Mouse (Mus musculus) heart, embryonic 16.5 days (tissue): ENCODE data around the gene Map4. TPM values are rescaled to one million over a fixed set of nuclear protein-coding genes. Genes with fewer than 3 reads are reported as not detected.

ENCODE experiments used
- ATAC-seq: fragments of 200-750 bp; cut with Nextera tagmentation; replicated peaks from 2 replicates; pipeline ENCODE4 v1.8.0; 2017; ENCODE audit warnings: moderate number of reproducible peaks; ENCODE audit not compliant: insufficient read depth, low FRiP score; ENCODE audit errors: extremely low read depth
- H3K27ac ChIP-seq: fragments of 300-500 bp; sonication (generic); 2 replicates; pipeline ENCODE4 v1.5.1; 2014; ENCODE audit warnings: mild to moderate bottlenecking, low read length, control low read depth, moderate library complexity
- H3K27me3 ChIP-seq: fragments of 300-500 bp; sonication (generic); 2 replicates; pipeline ENCODE4 v1.6.1; 2014; ENCODE audit warnings: low read length, mixed read lengths; ENCODE audit not compliant: control insufficient read depth, insufficient read depth
- H3K36me3 ChIP-seq: fragments of 300-500 bp; sonication (generic); 2 replicates; pipeline ENCODE4 v1.6.1; 2014; ENCODE audit not compliant: control insufficient read depth, insufficient read depth
- H3K4me1 ChIP-seq: fragments of 300-500 bp; sonication (generic); 2 replicates; pipeline ENCODE4 v1.6.1; 2014; ENCODE audit warnings: low read length, mixed read lengths; ENCODE audit not compliant: control insufficient read depth, insufficient read depth
- H3K4me2 ChIP-seq: fragments of 300-500 bp; sonication (generic); 2 replicates; pipeline ENCODE4 v1.6.1; 2014; ENCODE audit warnings: low read depth, mild to moderate bottlenecking, control low read depth, low read length
- H3K4me3 ChIP-seq: fragments of 300-500 bp; sonication (generic); 2 replicates; pipeline ENCODE4 v1.5.1; 2014; ENCODE audit warnings: mild to moderate bottlenecking, control low read depth, low read length
- H3K9ac ChIP-seq: fragments of 300-500 bp; sonication (generic); 2 replicates; pipeline ENCODE4 v1.6.1; 2014; ENCODE audit warnings: low read length, control low read depth
- H3K9me3 ChIP-seq: fragments of 300-500 bp; sonication (generic); replicated peaks from 2 replicates; pipeline ENCODE4 v1.6.1; 2016; ENCODE audit warnings: low read length; ENCODE audit not compliant: control insufficient read depth
- WGBS: fragments of 180-500 bp; shearing (Covaris S2); extraction: QIAGEN DNeasy Blood & Tissue Kit; methylation state at CpG from one replicate; pipeline ENCODE4 v1.1.7; 2014; 5-methylcytosine and 5-hydroxymethylcytosine counted together
- polyA plus RNA-seq: library from polyadenylated mRNA; unstranded; fragments of >200 nt; fragmentation: Nextera tagmentation; extraction: Ambion mirVana; gene quantifications from 2 replicates; pipeline ENCODE4 v1.2.1, GENCODE M21; 2015

The Map4 gene
- polyA plus RNA-seq, 1 experiment from 2014 or later: 88.0 TPM

DNA sequence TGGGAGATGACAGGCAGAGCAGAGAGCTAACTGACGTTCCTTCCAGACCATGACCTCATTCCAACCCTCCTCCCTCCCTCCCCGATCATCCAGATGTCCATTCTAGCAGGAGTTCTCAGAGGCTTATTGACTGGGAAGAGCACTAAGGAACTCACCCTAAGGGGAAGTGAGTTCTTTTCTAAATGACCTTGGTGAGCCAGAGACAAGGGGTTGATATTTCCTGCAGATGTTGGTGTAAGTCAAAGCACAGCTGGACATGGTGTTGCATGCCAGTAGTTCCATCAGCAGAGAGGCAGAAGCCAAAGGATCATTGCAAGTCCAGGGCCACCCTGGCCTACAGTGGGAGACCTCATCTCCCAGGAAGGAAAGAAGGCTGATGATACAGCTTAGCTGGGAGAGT is 33.2 kb upstream of the Map4 start:
- Histone ChIP-seq H3K4me2 (no peak overlapping the region), H3K27ac (peak overlapping the region; percentile 36; the same call in 1 of the 2 replicates), H3K9ac (no peak overlapping the region), H3K4me1 (peaks cover 22% of the 10 kb centered on the region), H3K4me3 (no peak overlapping the region), H3K36me3 (peaks cover 9% of the 10 kb centered on the region), H3K9me3 (no peaks in the 10 kb centered on the region), H3K27me3 (no peaks in the 10 kb centered on the region)
- 28% methylated on average over 2 of the region's 2 CpGs for WGBS
- ATAC-seq: no peak

DNA sequence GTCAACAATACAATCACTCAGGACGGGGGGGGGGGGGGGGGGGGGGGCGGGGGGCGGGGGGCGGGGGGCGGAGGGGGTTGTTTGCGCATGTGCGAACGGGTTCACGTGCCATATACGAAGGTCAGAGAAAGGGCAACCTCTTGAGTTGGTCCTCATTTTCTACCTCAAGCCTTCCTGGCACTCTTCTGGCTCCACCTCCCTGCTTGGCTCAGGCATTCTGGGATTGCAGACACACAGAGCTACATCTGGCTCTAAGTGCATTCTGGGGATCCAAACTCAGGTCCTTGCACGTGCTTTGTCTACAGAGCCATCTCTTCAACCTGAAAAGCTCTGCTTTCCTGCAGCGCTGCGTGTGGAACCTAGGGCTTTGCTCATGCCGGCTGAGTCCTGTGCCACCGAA is 31.9 kb upstream of the Map4 start:
- WGBS: 58% methylated on average over 10 of the region's 15 CpGs
- H3K4me2 ChIP-seq: 0 out of 2 replicates have a peak overlapping the region, but pooled peaks have one; percentile 19
- no peak overlapping the region for H3K4me3 ChIP-seq
- H3K27me3 ChIP-seq: no peaks in the 10 kb centered on the region
- 0 out of 2 replicates have a peak, but pooled peaks cover under 1% of the 10 kb centered on the region for H3K36me3 ChIP-seq
- no peak overlapping the region for H3K27ac ChIP-seq
- H3K9me3 ChIP-seq: no peaks in the 10 kb centered on the region
- no peak for ATAC-seq
- H3K9ac ChIP-seq: no peak overlapping the region
- H3K4me1 ChIP-seq: peaks cover 20% of the 10 kb centered on the region

DNA sequence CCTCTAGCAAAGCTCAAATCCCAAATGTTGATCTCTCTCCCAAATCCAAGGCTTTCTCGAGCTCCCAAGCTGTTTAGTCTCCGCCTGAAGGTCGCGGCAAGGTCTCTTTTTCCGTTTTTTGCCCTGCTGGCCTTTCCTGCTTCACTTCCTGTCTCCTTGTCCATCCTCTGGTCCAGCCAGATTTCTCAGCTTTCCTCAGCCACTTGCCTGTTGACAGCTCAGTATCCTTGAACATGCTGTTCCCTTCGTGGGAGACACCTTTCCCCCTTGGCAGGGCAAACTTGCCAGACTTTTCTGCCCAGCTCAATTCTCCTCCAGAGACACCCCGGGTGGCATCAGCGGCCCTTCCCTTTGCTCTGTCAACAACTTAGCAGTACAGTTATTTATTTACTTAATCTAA is 31.5 kb upstream of the Map4 start:
- 48% methylated on average over 8 of the region's 8 CpGs for WGBS
- Histone ChIP-seq H3K9ac (no peak overlapping the region), H3K9me3 (no peaks in the 10 kb centered on the region), H3K4me1 (peaks cover 16% of the 10 kb centered on the region), H3K4me3 (no peak overlapping the region), H3K27ac (no peak overlapping the region), H3K4me2 (0 out of 2 replicates have a peak overlapping the region, but pooled peaks have one; percentile 19), H3K36me3 (no peaks in the 10 kb centered on the region), H3K27me3 (no peaks in the 10 kb centered on the region)
- ATAC-seq: no peak

DNA sequence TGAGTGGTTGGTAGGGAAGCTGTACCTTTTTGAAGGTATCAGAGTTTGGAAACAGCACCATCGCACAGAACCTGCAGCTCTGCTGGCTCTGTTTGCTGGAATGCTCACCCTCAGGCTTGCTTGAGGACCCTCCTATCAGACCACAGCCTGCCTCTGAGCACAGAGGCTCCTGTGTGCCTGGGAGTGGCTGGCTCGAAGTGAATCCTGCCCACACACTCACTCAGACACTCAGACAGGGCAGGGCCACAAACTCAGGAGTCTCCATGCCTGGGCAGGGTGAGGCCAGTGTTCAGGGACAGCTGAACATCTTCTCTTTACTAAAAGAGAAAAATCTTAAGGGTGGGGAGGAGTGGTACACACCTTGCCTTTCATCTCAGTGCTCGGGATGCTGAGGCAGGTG is 30.7 kb upstream of the Map4 start:
- Histone ChIP-seq H3K9ac (no peak overlapping the region), H3K4me3 (no peak overlapping the region), H3K4me2 (no peak overlapping the region), H3K27ac (no peak overlapping the region), H3K4me1 (peaks cover 13% of the 10 kb centered on the region), H3K27me3 (no peaks in the 10 kb centered on the region), H3K9me3 (no peaks in the 10 kb centered on the region), H3K36me3 (no peaks in the 10 kb centered on the region)
- no peak for ATAC-seq
- 64% methylated on average over 3 of the region's 3 CpGs for WGBS

DNA sequence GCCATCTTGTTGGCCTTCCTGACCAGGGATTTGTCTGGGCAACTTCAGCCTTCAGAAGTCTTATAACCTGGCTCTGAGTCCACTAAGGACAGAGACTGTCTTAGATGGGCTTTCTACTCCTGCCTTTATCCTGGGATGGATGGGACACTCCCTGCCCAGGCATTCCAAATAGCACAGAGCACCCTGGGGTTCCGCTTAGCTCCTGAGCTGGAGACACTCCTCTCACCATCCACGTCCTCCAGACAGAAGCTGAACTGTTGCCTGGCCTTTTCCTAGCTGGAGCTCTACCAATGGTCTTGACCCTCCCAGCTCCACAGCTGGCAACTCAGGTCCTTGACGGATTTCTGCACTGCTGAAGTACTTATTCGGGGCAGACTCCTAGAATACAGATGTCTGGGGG is 29.0 kb upstream of the Map4 start:
- H3K36me3 ChIP-seq: no peaks in the 10 kb centered on the region
- 60% methylated on average over 4 of the region's 4 CpGs for WGBS

DNA sequence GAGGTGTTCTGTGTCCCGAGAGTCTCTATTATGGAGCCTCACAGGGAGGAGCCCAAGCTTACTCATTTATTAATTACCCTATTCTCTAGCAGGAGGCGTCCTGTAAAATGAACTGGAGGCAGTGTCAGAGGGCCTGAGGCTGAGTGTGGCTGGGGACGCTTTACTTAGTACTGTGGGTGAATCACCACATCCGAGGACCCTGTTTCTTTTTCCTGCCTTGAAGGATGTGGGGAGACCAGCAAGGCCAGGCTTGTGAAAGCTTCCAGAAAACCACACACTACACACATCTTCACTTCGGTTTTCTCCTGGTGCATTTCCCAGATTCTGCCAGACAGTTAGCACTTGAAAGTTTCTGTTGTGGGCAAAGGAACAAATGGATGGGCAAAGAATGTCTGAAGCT is 28.5 kb upstream of the Map4 start:
- H3K4me3 ChIP-seq: no peak overlapping the region
- no peak for ATAC-seq
- H3K4me1 ChIP-seq: peaks cover 9% of the 10 kb centered on the region
- no peaks in the 10 kb centered on the region for H3K27me3 ChIP-seq
- no peak overlapping the region for H3K27ac ChIP-seq
- no peak overlapping the region for H3K4me2 ChIP-seq
- no peaks in the 10 kb centered on the region for H3K9me3 ChIP-seq
- 68% methylated on average over 5 of the region's 5 CpGs for WGBS
- H3K36me3 ChIP-seq: no peaks in the 10 kb centered on the region
- no peak overlapping the region for H3K9ac ChIP-seq

More for the DNA sequence above, 29.0 kb upstream of the Map4 start:
- H3K27me3 ChIP-seq: no peaks in the 10 kb centered on the region
- H3K27ac ChIP-seq: no peak overlapping the region
- H3K4me1 ChIP-seq: peaks cover 9% of the 10 kb centered on the region
- H3K4me3 ChIP-seq: no peak overlapping the region
- no peak overlapping the region for H3K4me2 ChIP-seq
- no peak for ATAC-seq
- H3K9ac ChIP-seq: no peak overlapping the region
- no peaks in the 10 kb centered on the region for H3K9me3 ChIP-seq

DNA sequence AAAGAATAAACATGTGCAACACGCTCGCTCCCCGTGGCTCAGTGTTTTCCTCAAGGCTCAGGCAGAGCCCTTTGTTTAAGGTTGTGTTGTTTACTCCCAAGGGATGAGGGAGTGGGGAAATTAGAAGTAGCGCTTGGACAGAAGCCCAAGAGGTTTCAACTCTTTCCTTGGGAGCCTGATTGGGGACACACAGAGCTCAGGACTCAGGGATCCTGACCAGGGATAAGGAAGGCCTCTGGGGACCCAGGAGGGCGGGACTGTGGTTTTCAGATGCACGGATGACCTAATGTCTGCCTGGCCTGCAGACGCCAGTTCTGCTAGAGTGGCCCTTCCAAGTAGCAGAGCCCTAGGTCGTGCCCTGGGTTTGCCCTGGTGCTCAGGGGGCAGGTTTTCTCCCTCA is 24.0 kb upstream of the Map4 start:
- Histone ChIP-seq H3K4me1 (no peaks in the 10 kb centered on the region; the same call in 1 of the 2 replicates), H3K36me3 (no peaks in the 10 kb centered on the region), H3K9me3 (no peaks in the 10 kb centered on the region), H3K4me2 (no peak overlapping the region), H3K4me3 (no peak overlapping the region), H3K27ac (no peak overlapping the region), H3K9ac (no peak overlapping the region), H3K27me3 (no peaks in the 10 kb centered on the region)
- ATAC-seq: peak; percentile 58; the same call in 1 of the 2 replicates
- 40% methylated on average over 8 of the region's 8 CpGs for WGBS

DNA sequence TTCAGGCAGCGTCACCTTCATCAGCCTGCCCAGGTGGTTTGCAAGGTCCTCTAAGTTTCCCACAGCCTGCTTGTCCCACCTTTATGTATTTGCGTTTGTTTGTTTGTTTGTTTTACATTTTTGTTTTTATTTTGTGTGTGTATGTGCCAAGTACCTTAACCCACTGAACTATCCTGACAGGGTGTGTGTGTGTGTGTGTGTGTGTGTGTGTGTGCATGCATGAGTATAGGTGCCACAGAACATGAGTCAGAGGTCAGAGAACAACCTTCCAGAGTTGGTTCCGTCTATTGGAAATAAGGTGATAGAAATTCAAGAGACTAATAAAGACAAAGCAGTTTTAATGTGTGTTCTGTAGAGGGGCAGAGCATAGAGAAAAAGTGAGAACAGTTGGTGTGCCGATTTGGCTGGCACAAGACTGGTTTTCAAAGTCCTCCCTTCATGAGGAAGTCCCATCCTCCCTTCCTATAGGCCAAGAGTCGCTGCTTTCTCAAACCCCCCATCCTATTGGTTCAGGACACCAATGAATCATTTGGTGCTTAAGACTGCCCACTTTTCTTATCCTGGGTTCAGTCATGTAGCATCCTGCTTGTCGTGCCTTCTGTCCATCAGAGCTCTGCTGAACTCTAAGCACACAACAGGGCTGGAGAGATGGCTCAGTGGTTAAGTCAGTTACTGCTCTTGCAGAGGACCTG is 23.3 kb upstream of the Map4 start:
- 62% methylated on average over 6 of the region's 6 CpGs for WGBS
- H3K4me2 ChIP-seq: no peak overlapping the region
- no peak overlapping the region for H3K9ac ChIP-seq
- H3K36me3 ChIP-seq: no peaks in the 10 kb centered on the region
- no peak for ATAC-seq
- H3K27me3 ChIP-seq: no peaks in the 10 kb centered on the region
- H3K27ac ChIP-seq: no peak overlapping the region
- H3K4me1 ChIP-seq: no peaks in the 10 kb centered on the region; the same call in 1 of the 2 replicates
- H3K4me3 ChIP-seq: no peak overlapping the region
- H3K9me3 ChIP-seq: no peaks in the 10 kb centered on the region

DNA sequence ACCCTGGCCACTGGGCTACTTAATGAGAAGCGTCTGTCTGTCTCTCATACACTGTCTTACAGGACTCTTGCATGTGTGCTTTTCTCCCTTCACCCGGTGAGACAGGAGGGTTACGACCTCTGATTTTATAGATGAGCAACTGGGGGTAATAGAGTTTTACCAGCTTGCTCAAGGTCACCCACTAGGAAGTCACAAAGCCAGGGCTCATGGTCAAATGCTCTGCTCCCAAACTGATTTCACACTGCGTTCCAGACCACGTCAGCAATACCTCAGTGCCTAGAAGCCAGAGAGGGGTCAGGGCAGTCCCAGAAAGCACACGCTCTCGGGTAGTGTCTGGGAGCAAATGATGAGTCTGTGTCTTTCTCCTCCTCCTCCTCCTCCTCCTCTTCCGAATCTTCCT is 22.2 kb upstream of the Map4 start:
- H3K9me3 ChIP-seq: no peaks in the 10 kb centered on the region
- no peak overlapping the region for H3K9ac ChIP-seq
- H3K4me2 ChIP-seq: no peak overlapping the region
- no peak overlapping the region for H3K4me3 ChIP-seq
- WGBS: 86% methylated on average over 8 of the region's 8 CpGs
- H3K4me1 ChIP-seq: no peaks in the 10 kb centered on the region; the same call in 1 of the 2 replicates
- no peaks in the 10 kb centered on the region for H3K27me3 ChIP-seq
- no peak overlapping the region for H3K27ac ChIP-seq
- no peak for ATAC-seq
- H3K36me3 ChIP-seq: no peaks in the 10 kb centered on the region
